ENCODE assay signal across 10 mouse cellular contexts in genomic region chr2:160328886-160329285, GRCm38 (mm10). TPM values are rescaled to one million over a fixed set of nuclear protein-coding genes. Genes with fewer than 3 reads are reported as not detected.
A peak's percentile ranks its signal among the peaks of the same experiment; 100 is the strongest.
DNase-seq lines count a peak whose midpoint lies in the region; ATAC-seq and TF ChIP-seq lines count a peak whose summit lies in the region.
"Had no signal": no experiment of that assay in that cellular context is flagged by ENCODE, and none has a peak within 500 bp of the region (broad histone marks: within the 10 kb centered on the region; RNA-seq: fewer than 3 reads in every experiment).

No protein-coding gene starts in this region.

- no peaks in the 10 kb centered on the region for H3K4me1 ChIP-seq in forebrain, embryonic 14.5 days (ENCODE audit: control insufficient read depth, insufficient read depth, low read length)
- H3K4me1 ChIP-seq in forebrain, embryonic 10.5 days: peaks cover 18% of the 10 kb centered on the region
- H3K4me1 ChIP-seq in lung, postnatal 0 days (ENCODE audit: insufficient read depth, low read depth, low read length): peaks cover 11% of the 10 kb centered on the region; the same call in 1 of the 2 replicates
- peaks cover 7% of the 10 kb centered on the region for H3K4me1 ChIP-seq in limb, embryonic 11.5 days (ENCODE audit: control insufficient read depth, insufficient read depth, low read length)

- ATAC-seq in forebrain, embryonic 14.5 days: no peak
- ATAC-seq in lung, postnatal 0 days: 0 out of 2 replicates have a peak, but pooled peaks have one; percentile 10
- ATAC-seq in limb, embryonic 11.5 days (ENCODE audit: insufficient number of reproducible peaks, low FRiP score, low TSS enrichment, low read depth): no peak

- WGBS in forebrain, embryonic 14.5 days: 55% methylated on average over 9 of the region's 9 CpGs
- WGBS in forebrain, embryonic 10.5 days: 66% methylated on average over 9 of the region's 9 CpGs
- WGBS in lung, postnatal 0 days: 35% methylated on average over 9 of the region's 9 CpGs
- WGBS in limb, embryonic 11.5 days: 39% methylated on average over 9 of the region's 9 CpGs

- no peaks in the 10 kb centered on the region for H3K27me3 ChIP-seq in forebrain, embryonic 14.5 days (replicated peaks; ENCODE audit: control insufficient read depth, insufficient read depth, low read length)
- no peaks in the 10 kb centered on the region for H3K27me3 ChIP-seq in forebrain, embryonic 10.5 days (ENCODE audit: poor library complexity, severe bottlenecking)
- H3K27me3 ChIP-seq in lung, postnatal 0 days (replicated peaks; ENCODE audit: insufficient read depth, low read length): no peaks in the 10 kb centered on the region
- H3K27me3 ChIP-seq in limb, embryonic 11.5 days (ENCODE audit: control insufficient read depth, insufficient read depth, low read length): no peaks in the 10 kb centered on the region

- H3K9ac ChIP-seq in forebrain, embryonic 14.5 days (ENCODE audit: low read length): no peak overlapping the region
- H3K9ac ChIP-seq in lung, postnatal 0 days (replicated peaks; ENCODE audit: low read depth): no peak overlapping the region
- H3K9ac ChIP-seq in limb, embryonic 11.5 days (ENCODE audit: low read length): peak overlapping the region; percentile 22; the same call in 1 of the 2 replicates

- H3K27ac ChIP-seq in forebrain, embryonic 14.5 days (ENCODE audit: low read depth, low read length): no peak overlapping the region
- no peak overlapping the region for H3K27ac ChIP-seq in forebrain, embryonic 10.5 days
- H3K27ac ChIP-seq in lung, postnatal 0 days (ENCODE audit: low read length): no peak overlapping the region
- no peak overlapping the region for H3K27ac ChIP-seq in limb, embryonic 11.5 days (replicated peaks; ENCODE audit: low read depth, low read length)

- no peak overlapping the region for H3K4me2 ChIP-seq in forebrain, embryonic 14.5 days (ENCODE audit: low read length)
- H3K4me2 ChIP-seq in lung, postnatal 0 days (replicated peaks; ENCODE audit: low read depth, low read length): no peak overlapping the region
- no peak overlapping the region for H3K4me2 ChIP-seq in limb, embryonic 11.5 days (ENCODE audit: low read depth, severe bottlenecking)

- H3K36me3 ChIP-seq in forebrain, embryonic 14.5 days (ENCODE audit: control insufficient read depth, insufficient read depth, low read length): no peaks in the 10 kb centered on the region
- H3K36me3 ChIP-seq in forebrain, embryonic 10.5 days (replicated peaks): no peaks in the 10 kb centered on the region
- no peaks in the 10 kb centered on the region for H3K36me3 ChIP-seq in lung, postnatal 0 days (ENCODE audit: insufficient read depth, low read length)
- H3K36me3 ChIP-seq in limb, embryonic 11.5 days (ENCODE audit: control insufficient read depth, insufficient read depth, low read length): no peaks in the 10 kb centered on the region

- no peak for TF ChIP-seq EP300 in lung, postnatal 0 days (IDR thresholded peaks at IDR 0.05)

- DNase-seq in forebrain, embryonic 14.5 days (ENCODE audit: low spot score): peak; percentile 16
- DNase-seq in forebrain, embryonic 10.5 days (ENCODE audit: extremely low spot score, low spot score): no peak
- DNase-seq in lung, postnatal 0 days (ENCODE audit: low spot score): no peak
- DNase-seq in lung, postnatal 25 days (ENCODE audit: low spot score): no peak
- DNase-seq in limb, embryonic 11.5 days (ENCODE audit: low spot score): peak; percentile 50
- peak; percentile 58 for DNase-seq in thymus, postnatal 14 days
- DNase-seq in cerebellum, adult 11 months: no peak
- DNase-seq in gastrocnemius, adult 18-20 months (ENCODE audit: low spot score): no peak

- TF ChIP-seq CTCF in lung, postnatal 0 days (IDR thresholded peaks at IDR 0.05): no peak

- no peak overlapping the region for H3K4me3 ChIP-seq in forebrain, embryonic 14.5 days (ENCODE audit: low read depth, low read length)
- no peak overlapping the region for H3K4me3 ChIP-seq in forebrain, embryonic 10.5 days
- H3K4me3 ChIP-seq in lung, postnatal 0 days (ENCODE audit: low read depth, low read length): no peak overlapping the region
- H3K4me3 ChIP-seq in limb, embryonic 11.5 days (ENCODE audit: low read depth, low read length): no peak overlapping the region

- no peaks in the 10 kb centered on the region for H3K9me3 ChIP-seq in forebrain, embryonic 14.5 days (replicated peaks; ENCODE audit: control insufficient read depth, low read length)
- H3K9me3 ChIP-seq in forebrain, embryonic 10.5 days: no peaks in the 10 kb centered on the region
- H3K9me3 ChIP-seq in lung, postnatal 0 days (ENCODE audit: low read length): no peaks in the 10 kb centered on the region
- H3K9me3 ChIP-seq in limb, embryonic 11.5 days (ENCODE audit: control insufficient read depth, low read length): no peaks in the 10 kb centered on the region

RNA-seq across cellular contexts. Expression of gene Gm826, which starts 5.1 kb away (rescaled TPM):
- not detected in 2 replicates for polyA plus RNA-seq in forebrain, embryonic 14.5 days (2014; fragmentation: Nextera tagmentation; extraction: Ambion mirVana)
- polyA plus RNA-seq in forebrain, embryonic 10.5 days (2016; fragmentation: Nextera tagmentation; extraction: Ambion mirVana): not detected in 2 replicates
- polyA plus RNA-seq in lung, postnatal 0 days (2015; fragmentation: Nextera tagmentation; extraction: Ambion mirVana): 0.29 and 0.53 TPM in 2 replicates
- 0.21 TPM in 1 of 2 replicates, not detected in the other for polyA plus RNA-seq in limb, embryonic 11.5 days (2014; fragmentation: Nextera tagmentation; extraction: Ambion mirVana)
- total RNA-seq in gastrocnemius, adult 18-20 months (2021): 1 to 10 TPM; 3.0 to 4.0 TPM
- total RNA-seq: layer of hippocampus, postnatal 36 days had no signal
- polyA plus RNA-seq: neural tube, embryonic 11.5 days had no signal

RNA-seq across cellular contexts. Expression of gene Mafb, which starts 38.0 kb away (rescaled TPM):
- 6.1 and 8.3 TPM in 2 replicates for polyA plus RNA-seq in forebrain, embryonic 14.5 days (2014; fragmentation: Nextera tagmentation; extraction: Ambion mirVana)
- 2.0 and 2.3 TPM in 2 replicates for polyA plus RNA-seq in forebrain, embryonic 10.5 days (2016; fragmentation: Nextera tagmentation; extraction: Ambion mirVana)
- 2.9 and 3.1 TPM in 2 replicates for polyA plus RNA-seq in lung, postnatal 0 days (2015; fragmentation: Nextera tagmentation; extraction: Ambion mirVana)
- polyA plus RNA-seq in limb, embryonic 11.5 days (2014; fragmentation: Nextera tagmentation; extraction: Ambion mirVana): 5.4 and 6.5 TPM in 2 replicates
- 10 to 100 TPM; 11.4 to 71.8 TPM for total RNA-seq in gastrocnemius, adult 18-20 months (2021)

Comparison
In these comparisons a context has a peak if more than half of its experiments do, and no peak if none do; other contexts are left out.
1. DNase-seq: peak in forebrain, embryonic 14.5 days (single experiment), limb, embryonic 11.5 days (single experiment) and thymus, postnatal 14 days (single experiment); none in forebrain, embryonic 10.5 days (single experiment), lung, postnatal 0 days (single experiment), lung, postnatal 25 days (single experiment), cerebellum, adult 11 months (single experiment) and gastrocnemius, adult 18-20 months (single experiment).